Mouse (Mus musculus): Measurements from ENCODE around the gene Krtap4-13. TPM values are rescaled to one million over a fixed set of nuclear protein-coding genes. Genes with fewer than 3 reads are reported as not detected.
"Not testable (repeated sequence)": the region's sequence is repeated elsewhere in the genome, so short reads cannot be mapped to it uniquely, and the experiment has no call there.

The Krtap4-13 gene
- polyA plus RNA-seq, 1 experiment = not detected

- H3K36me3 ChIP-seq (ENCODE audit: control insufficient read depth, insufficient read depth, low read length) = no peaks in the 10 kb centered on the region
- DNase-seq (ENCODE audit: low read depth in 1 of 2, low spot score in 2 of 2) = no peak
- TF ChIP-seq POLR2A (IDR thresholded peaks at IDR 0.05; ENCODE audit: low read depth, low read length) = no peak
- TF ChIP-seq CTCF (IDR thresholded peaks at IDR 0.05; ENCODE audit: extremely low read depth, insufficient read depth, insufficient read length, insufficient replicate concordance) = no peak
- H3K27ac ChIP-seq (ENCODE audit: insufficient read depth, low read length) = no peak overlapping the region
- no peak overlapping the region for H3K4me3 ChIP-seq (ENCODE audit: extremely low read depth, insufficient read depth, insufficient read length)
- no peaks in the 10 kb centered on the region for H3K4me1 ChIP-seq (ENCODE audit: control insufficient read depth, insufficient read depth, insufficient read length)
- H3K27me3 ChIP-seq (ENCODE audit: control insufficient read depth, insufficient read depth, low read length) = no peaks in the 10 kb centered on the region
- 79% methylated on average over 7 of the region's 7 CpGs for WGBS
Observed at GRCm38 (mm10) chr11:99778401-99778800, 31.3 kb downstream of the Krtap4-13 start.

GRCm38 (mm10) chr11:99772813-99773212, 36.9 kb downstream of the Krtap4-13 start, which contains the start of gene Gm11595:
Gene Gm11595, minus strand, starts transcription at chr11:99772913.
- not testable (repeated sequence) for DNase-seq (ENCODE audit: low read depth in 1 of 2, low spot score in 2 of 2); H3K4me3 ChIP-seq (ENCODE audit: extremely low read depth, insufficient read depth, insufficient read length); H3K27ac ChIP-seq (ENCODE audit: insufficient read depth, low read length); H3K36me3 ChIP-seq (ENCODE audit: control insufficient read depth, insufficient read depth, low read length); H3K27me3 ChIP-seq (ENCODE audit: control insufficient read depth, insufficient read depth, low read length); H3K4me1 ChIP-seq (ENCODE audit: control insufficient read depth, insufficient read depth, insufficient read length)

- H3K4me1 ChIP-seq (ENCODE audit: control insufficient read depth, insufficient read depth, insufficient read length) = no peaks in the 10 kb centered on the region
- no peaks in the 10 kb centered on the region for H3K36me3 ChIP-seq (ENCODE audit: control insufficient read depth, insufficient read depth, low read length)
- H3K27ac ChIP-seq (ENCODE audit: insufficient read depth, low read length) = no peak overlapping the region
- DNase-seq (ENCODE audit: low read depth in 1 of 2, low spot score in 2 of 2) = no peak
- no peak overlapping the region for H3K4me3 ChIP-seq (ENCODE audit: extremely low read depth, insufficient read depth, insufficient read length)
- WGBS = 77% methylated on average over 2 of the region's 2 CpGs
- TF ChIP-seq CTCF (IDR thresholded peaks at IDR 0.05; ENCODE audit: extremely low read depth, insufficient read depth, insufficient read length, insufficient replicate concordance) (no peak), POLR2A (IDR thresholded peaks at IDR 0.05; ENCODE audit: low read depth, low read length) (no peak)
- no peaks in the 10 kb centered on the region for H3K27me3 ChIP-seq (ENCODE audit: control insufficient read depth, insufficient read depth, low read length)
Observed at GRCm38 (mm10) chr11:99768410-99768809, 41.3 kb downstream of the Krtap4-13 start.

Other genes with a start within 250 kb of the Krtap4-13 start
- gene Krtap3-1, start 243.3 kb downstream of the Krtap4-13 start, polyA plus RNA-seq (2012; rRNA removed) = not detected in 2 replicates
- gene Krtap1-5, start 228.9 kb downstream of the Krtap4-13 start, polyA plus RNA-seq (2012; rRNA removed) = not detected in 2 replicates
- gene Krtap1-4, start 226.2 kb downstream of the Krtap4-13 start, polyA plus RNA-seq (2012; rRNA removed) = not detected in 2 replicates
- not detected in 2 replicates for gene Krtap1-3, start 218.6 kb downstream of the Krtap4-13 start, polyA plus RNA-seq (2012; rRNA removed)
- not detected in 2 replicates for gene Krtap9-3, start 211.8 kb downstream of the Krtap4-13 start, polyA plus RNA-seq (2012; rRNA removed)
- gene Gm11938, start 206.6 kb downstream of the Krtap4-13 start, polyA plus RNA-seq (2012; rRNA removed) = not detected in 2 replicates
- not detected in 2 replicates for gene Gm11937, start 199.7 kb downstream of the Krtap4-13 start, polyA plus RNA-seq (2012; rRNA removed)
- gene Krtap2-4, start 195.0 kb downstream of the Krtap4-13 start, polyA plus RNA-seq (2012; rRNA removed) = not detected in 2 replicates
- not detected in 2 replicates for gene Gm11562, start 189.5 kb downstream of the Krtap4-13 start, polyA plus RNA-seq (2012; rRNA removed)
- gene Krtap4-1, start 181.7 kb downstream of the Krtap4-13 start, polyA plus RNA-seq (2012; rRNA removed) = not detected in 2 replicates
- not detected in 2 replicates for gene Krtap4-2, start 174.8 kb downstream of the Krtap4-13 start, polyA plus RNA-seq (2012; rRNA removed)
- not detected in 2 replicates for gene Krtap4-7, start 165.8 kb downstream of the Krtap4-13 start, polyA plus RNA-seq (2012; rRNA removed)
- not detected in 2 replicates for gene Gm11555, start 159.7 kb downstream of the Krtap4-13 start, polyA plus RNA-seq (2012; rRNA removed)
- gene Gm11563, start 150.9 kb downstream of the Krtap4-13 start, polyA plus RNA-seq (2012; rRNA removed) = not detected in 2 replicates
- not detected in 2 replicates for gene Krtap4-6, start 143.9 kb downstream of the Krtap4-13 start, polyA plus RNA-seq (2012; rRNA removed)
- gene Gm14190, start 119.2 kb downstream of the Krtap4-13 start, polyA plus RNA-seq (2012; rRNA removed) = not detected in 2 replicates
- not detected in 2 replicates for gene Gm14180, start 75.6 kb downstream of the Krtap4-13 start, polyA plus RNA-seq (2012; rRNA removed)
- gene Gm11595, start 37.0 kb downstream of the Krtap4-13 start, polyA plus RNA-seq (2012; rRNA removed) = not detected in 2 replicates
- gene Krtap4-8, start 29.2 kb downstream of the Krtap4-13 start, polyA plus RNA-seq (2012; rRNA removed) = not detected in 2 replicates
- not detected in 2 replicates for gene Krtap4-9, start 24.7 kb downstream of the Krtap4-13 start, polyA plus RNA-seq (2012; rRNA removed)
- gene Gm11596, start 16.4 kb downstream of the Krtap4-13 start, polyA plus RNA-seq (2012; rRNA removed) = not detected in 2 replicates
- not detected in 2 replicates for gene Gm11569, start 11.0 kb downstream of the Krtap4-13 start, polyA plus RNA-seq (2012; rRNA removed)
- not detected in 2 replicates for gene Gm11554, start 5.4 kb downstream of the Krtap4-13 start, polyA plus RNA-seq (2012; rRNA removed)
- gene Gm11564, start 5.8 kb upstream of the Krtap4-13 start, polyA plus RNA-seq (2012; rRNA removed) = not detected in 2 replicates
- not detected in 2 replicates for gene 2300003K06Rik, start 28.2 kb upstream of the Krtap4-13 start, polyA plus RNA-seq (2012; rRNA removed)
- not detected in 2 replicates for gene Krtap4-16, start 41.7 kb upstream of the Krtap4-13 start, polyA plus RNA-seq (2012; rRNA removed)
- not detected in 2 replicates for gene Gm11568, start 48.0 kb upstream of the Krtap4-13 start, polyA plus RNA-seq (2012; rRNA removed)
- not detected in 2 replicates for gene Gm11559, start 54.6 kb upstream of the Krtap4-13 start, polyA plus RNA-seq (2012; rRNA removed)
- gene Krtap9-1, start 63.5 kb upstream of the Krtap4-13 start, polyA plus RNA-seq (2012; rRNA removed) = not detected in 2 replicates
- gene Gm11567, start 69.3 kb upstream of the Krtap4-13 start, polyA plus RNA-seq (2012; rRNA removed) = not detected in 2 replicates
- not detected in 2 replicates for gene Krtap31-1, start 98.0 kb upstream of the Krtap4-13 start, polyA plus RNA-seq (2012; rRNA removed)
- not detected in 2 replicates for gene Gm11565, start 104.9 kb upstream of the Krtap4-13 start, polyA plus RNA-seq (2012; rRNA removed)
- gene Krtap31-2, start 126.4 kb upstream of the Krtap4-13 start, polyA plus RNA-seq (2012; rRNA removed) = not detected in 2 replicates
- not detected in 2 replicates for gene Krtap9-5, start 138.6 kb upstream of the Krtap4-13 start, polyA plus RNA-seq (2012; rRNA removed)
- not detected in 2 replicates for gene Krtap29-1, start 169.2 kb upstream of the Krtap4-13 start, polyA plus RNA-seq (2012; rRNA removed)
- not detected in 2 replicates for gene Krtap16-1, start 176.7 kb upstream of the Krtap4-13 start, polyA plus RNA-seq (2012; rRNA removed)
- not detected in 2 replicates for gene Krtap17-1, start 184.1 kb upstream of the Krtap4-13 start, polyA plus RNA-seq (2012; rRNA removed)
- gene Krt33a, start 206.3 kb upstream of the Krtap4-13 start, polyA plus RNA-seq (2012; rRNA removed) = not detected in 2 replicates
- not detected in 2 replicates for gene Krt33b, start 220.0 kb upstream of the Krtap4-13 start, polyA plus RNA-seq (2012; rRNA removed)
- not detected in 2 replicates for gene Krt34, start 231.7 kb upstream of the Krtap4-13 start, polyA plus RNA-seq (2012; rRNA removed)
- not detected in 2 replicates for gene Krt31, start 240.7 kb upstream of the Krtap4-13 start, polyA plus RNA-seq (2012; rRNA removed)

All from spleen, adult 2 months (tissue).